Mouse (Mus musculus): ENCODE data around the gene Sfmbt2. TPM values are rescaled to one million over a fixed set of nuclear protein-coding genes. Genes with fewer than 3 reads are reported as not detected.

The Sfmbt2 gene
- total RNA-seq, 1 experiment = 43.7 TPM

DNA sequence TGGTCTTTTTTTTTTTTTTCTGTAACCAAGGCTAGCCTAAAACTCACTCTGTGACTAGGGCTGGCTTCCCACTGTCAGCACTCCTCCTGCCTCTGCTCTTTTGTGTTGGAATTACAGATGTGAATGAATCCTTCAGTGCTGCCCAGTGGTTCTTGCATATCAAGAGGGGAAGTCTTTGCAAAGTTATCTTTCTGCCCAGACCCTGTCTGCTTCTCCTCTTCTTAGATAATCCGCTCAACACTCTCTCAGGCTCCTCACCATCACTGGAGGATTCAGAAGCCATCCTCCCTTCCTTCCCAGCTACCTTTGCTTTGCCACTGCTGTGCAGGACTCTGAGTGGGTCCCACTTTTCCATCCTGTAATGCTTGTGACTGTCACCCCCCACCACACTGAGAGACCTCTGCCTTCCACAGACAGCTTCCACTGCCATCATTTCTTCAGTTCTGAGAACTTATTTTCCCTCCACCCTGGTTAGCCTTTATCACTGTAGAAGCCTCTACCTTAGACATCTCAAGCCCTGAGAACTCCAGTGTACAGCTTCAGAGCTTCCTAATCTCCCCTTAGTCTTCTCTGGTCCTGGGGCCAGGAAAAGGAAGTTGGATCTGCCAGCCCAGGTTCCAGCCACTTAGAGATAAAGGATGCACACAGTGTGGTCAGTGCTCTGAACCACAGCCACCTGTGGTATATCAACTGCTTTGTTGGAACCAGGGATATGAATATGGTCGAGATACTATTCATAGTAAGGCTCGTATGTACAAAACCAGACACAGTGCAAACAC lies 205.8 kb downstream of the Sfmbt2 start:
- TF ChIP-seq CHD2 (IDR thresholded peaks at IDR 0.05; ENCODE audit: low read depth, low read length) = no peak
- no peaks in the 10 kb centered on the region for H3K9me3 ChIP-seq (ENCODE audit: control insufficient read depth, insufficient read depth, low read depth, low read length)
- H3K4me1 ChIP-seq (ENCODE audit: control insufficient read depth in 2 of 2, insufficient read depth in 2 of 2, low read length in 2 of 2, poor library complexity in 1 of 2) = no peaks in the 10 kb centered on the region
- in situ Hi-C loops (cut with MboI; ENCODE audit: low sequenced_read_pairs in 2 of 2, unreplicated experiment in 2 of 2) = no loop called here
- H3K4me3 ChIP-seq (ENCODE audit: insufficient read depth in 1 of 2, low read depth in 1 of 2, low read length in 2 of 2, poor library complexity in 1 of 2, severe bottlenecking in 1 of 2) = no peak overlapping the region
- H3K9ac ChIP-seq (ENCODE audit: insufficient read depth, low read depth, low read length, poor library complexity, severe bottlenecking) = no peak overlapping the region
- no peak overlapping the region for H3K27ac ChIP-seq (ENCODE audit: insufficient read depth, low read depth, low read length, poor library complexity, severe bottlenecking)
- DNase-seq (ENCODE audit: low read depth, low spot score) = no peak
- peaks cover 15% of the 10 kb centered on the region for H3K36me3 ChIP-seq (ENCODE audit: control insufficient read depth, insufficient read depth, low read length, poor library complexity, severe bottlenecking)

DNA sequence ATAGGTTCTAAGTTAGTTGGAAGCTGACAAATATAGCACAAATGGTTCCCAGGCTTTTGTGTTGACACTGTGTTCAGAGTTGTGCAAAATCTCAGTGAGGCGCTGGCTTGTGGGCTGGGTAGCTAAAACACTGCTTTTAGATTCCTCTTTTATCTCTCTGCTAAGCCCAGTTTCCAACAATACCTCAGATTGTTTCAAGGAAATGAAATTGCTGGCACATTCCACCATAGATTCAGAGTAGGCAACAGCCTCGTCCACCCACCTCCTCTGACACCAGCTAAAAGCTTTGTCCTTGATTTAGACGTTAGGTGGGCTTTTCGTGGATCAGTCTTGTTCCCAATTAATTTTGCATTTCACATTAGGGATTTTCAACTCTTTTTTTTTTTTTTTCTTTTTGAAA lies 212.4 kb downstream of the Sfmbt2 start:
- Histone ChIP-seq H3K9ac (ENCODE audit: insufficient read depth, low read depth, low read length, poor library complexity, severe bottlenecking) (no peak overlapping the region), H3K27ac (ENCODE audit: insufficient read depth, low read depth, low read length, poor library complexity, severe bottlenecking) (no peak overlapping the region), H3K4me1 (ENCODE audit: control insufficient read depth in 2 of 2, insufficient read depth in 2 of 2, low read length in 2 of 2, poor library complexity in 1 of 2) (no peaks in the 10 kb centered on the region), H3K36me3 (ENCODE audit: control insufficient read depth, insufficient read depth, low read length, poor library complexity, severe bottlenecking) (peaks cover 15% of the 10 kb centered on the region), H3K4me3 (ENCODE audit: insufficient read depth in 1 of 2, low read depth in 1 of 2, low read length in 2 of 2, poor library complexity in 1 of 2, severe bottlenecking in 1 of 2) (no peak overlapping the region), H3K9me3 (ENCODE audit: control insufficient read depth, insufficient read depth, low read depth, low read length) (no peaks in the 10 kb centered on the region)
- no peak for DNase-seq (ENCODE audit: low read depth, low spot score)
- in situ Hi-C loops (cut with MboI; ENCODE audit: low sequenced_read_pairs in 2 of 2, unreplicated experiment in 2 of 2) = no loop called here
- TF ChIP-seq ZNF384 (IDR thresholded peaks at IDR 0.05; ENCODE audit: low read depth, low read length) (no peak), CHD2 (IDR thresholded peaks at IDR 0.05; ENCODE audit: low read depth, low read length) (no peak), HCFC1 (IDR thresholded peaks at IDR 0.05; ENCODE audit: borderline replicate concordance, insufficient read depth, low read length) (no peak), ZC3H11A (IDR thresholded peaks at IDR 0.05; ENCODE audit: borderline replicate concordance, low read depth, low read length) (no peak), MAFK (IDR thresholded peaks at IDR 0.05; ENCODE audit: insufficient read depth, low read depth, low read length) (no peak)

DNA sequence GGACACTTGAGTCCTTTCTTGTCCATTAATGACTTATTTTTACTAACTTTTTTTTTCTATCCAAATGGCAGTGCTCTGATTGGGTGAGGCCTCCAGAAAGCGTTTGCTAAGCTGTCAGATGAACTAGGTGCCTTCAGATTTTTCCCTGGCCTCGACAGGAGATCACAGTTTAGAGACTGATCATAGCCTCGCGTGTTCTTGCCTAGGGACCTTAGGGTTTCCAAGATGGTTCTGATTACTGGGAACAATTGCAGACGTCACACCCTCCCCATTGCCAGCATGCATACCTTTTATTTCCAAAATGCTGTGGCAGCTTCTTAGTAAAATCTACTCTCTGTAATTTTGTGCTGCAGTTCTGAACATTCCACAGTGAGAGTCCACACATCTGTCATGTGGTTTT lies 212.8 kb downstream of the Sfmbt2 start:
- no peak for DNase-seq (ENCODE audit: low read depth, low spot score)
- H3K4me3 ChIP-seq (ENCODE audit: insufficient read depth in 1 of 2, low read depth in 1 of 2, low read length in 2 of 2, poor library complexity in 1 of 2, severe bottlenecking in 1 of 2) = no peak overlapping the region
- H3K9me3 ChIP-seq (ENCODE audit: control insufficient read depth, insufficient read depth, low read depth, low read length) = no peaks in the 10 kb centered on the region
- in situ Hi-C loops (cut with MboI; ENCODE audit: low sequenced_read_pairs in 2 of 2, unreplicated experiment in 2 of 2) = no loop called here
- H3K36me3 ChIP-seq (ENCODE audit: control insufficient read depth, insufficient read depth, low read length, poor library complexity, severe bottlenecking) = peaks cover 15% of the 10 kb centered on the region
- no peak overlapping the region for H3K27ac ChIP-seq (ENCODE audit: insufficient read depth, low read depth, low read length, poor library complexity, severe bottlenecking)
- no peak overlapping the region for H3K9ac ChIP-seq (ENCODE audit: insufficient read depth, low read depth, low read length, poor library complexity, severe bottlenecking)
- H3K4me1 ChIP-seq (ENCODE audit: control insufficient read depth in 2 of 2, insufficient read depth in 2 of 2, low read length in 2 of 2, poor library complexity in 1 of 2) = no peaks in the 10 kb centered on the region
- TF ChIP-seq HCFC1 (IDR thresholded peaks at IDR 0.05; ENCODE audit: borderline replicate concordance, insufficient read depth, low read length) (no peak), ZC3H11A (IDR thresholded peaks at IDR 0.05; ENCODE audit: borderline replicate concordance, low read depth, low read length) (no peak), CHD2 (IDR thresholded peaks at IDR 0.05; ENCODE audit: low read depth, low read length) (no peak), MAFK (IDR thresholded peaks at IDR 0.05; ENCODE audit: insufficient read depth, low read depth, low read length) (no peak), ZNF384 (IDR thresholded peaks at IDR 0.05; ENCODE audit: low read depth, low read length) (no peak)

DNA sequence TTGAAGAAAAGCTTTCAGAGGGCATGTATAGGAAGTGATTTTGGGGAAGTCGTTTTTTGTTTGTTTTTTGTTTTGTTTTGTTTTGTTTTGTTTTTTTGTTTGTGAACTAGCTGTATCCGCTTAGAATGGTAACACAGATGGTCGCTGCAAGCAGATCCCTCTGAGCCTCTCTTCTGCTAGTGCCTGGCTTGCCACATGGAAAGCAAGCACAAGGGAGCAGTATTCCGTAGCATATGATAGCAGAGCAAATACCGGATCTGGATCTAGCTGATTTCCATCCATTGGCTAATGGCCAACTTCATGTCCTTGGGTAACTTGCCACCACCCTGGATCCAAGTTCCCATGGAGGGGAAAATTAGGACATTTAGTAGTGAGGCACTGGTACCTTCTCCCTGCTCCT lies 221.0 kb downstream of the Sfmbt2 start:
- in situ Hi-C loops (cut with MboI; ENCODE audit: low sequenced_read_pairs in 2 of 2, unreplicated experiment in 2 of 2) = no loop called here
- Histone ChIP-seq H3K4me3 (ENCODE audit: insufficient read depth in 1 of 2, low read depth in 1 of 2, low read length in 2 of 2, poor library complexity in 1 of 2, severe bottlenecking in 1 of 2) (no peak overlapping the region), H3K9me3 (ENCODE audit: control insufficient read depth, insufficient read depth, low read depth, low read length) (no peaks in the 10 kb centered on the region), H3K9ac (ENCODE audit: insufficient read depth, low read depth, low read length, poor library complexity, severe bottlenecking) (no peak overlapping the region), H3K27ac (ENCODE audit: insufficient read depth, low read depth, low read length, poor library complexity, severe bottlenecking) (no peak overlapping the region), H3K36me3 (ENCODE audit: control insufficient read depth, insufficient read depth, low read length, poor library complexity, severe bottlenecking) (peaks cover 7% of the 10 kb centered on the region), H3K4me1 (ENCODE audit: control insufficient read depth in 2 of 2, insufficient read depth in 2 of 2, low read length in 2 of 2, poor library complexity in 1 of 2) (no peaks in the 10 kb centered on the region)
- no peak for DNase-seq (ENCODE audit: low read depth, low spot score)
- TF ChIP-seq ZNF384 (IDR thresholded peaks at IDR 0.05; ENCODE audit: low read depth, low read length) (no peak), HCFC1 (IDR thresholded peaks at IDR 0.05; ENCODE audit: borderline replicate concordance, insufficient read depth, low read length) (no peak), MAFK (IDR thresholded peaks at IDR 0.05; ENCODE audit: insufficient read depth, low read depth, low read length) (no peak), CHD2 (IDR thresholded peaks at IDR 0.05; ENCODE audit: low read depth, low read length) (no peak), ZC3H11A (IDR thresholded peaks at IDR 0.05; ENCODE audit: borderline replicate concordance, low read depth, low read length) (no peak)

DNA sequence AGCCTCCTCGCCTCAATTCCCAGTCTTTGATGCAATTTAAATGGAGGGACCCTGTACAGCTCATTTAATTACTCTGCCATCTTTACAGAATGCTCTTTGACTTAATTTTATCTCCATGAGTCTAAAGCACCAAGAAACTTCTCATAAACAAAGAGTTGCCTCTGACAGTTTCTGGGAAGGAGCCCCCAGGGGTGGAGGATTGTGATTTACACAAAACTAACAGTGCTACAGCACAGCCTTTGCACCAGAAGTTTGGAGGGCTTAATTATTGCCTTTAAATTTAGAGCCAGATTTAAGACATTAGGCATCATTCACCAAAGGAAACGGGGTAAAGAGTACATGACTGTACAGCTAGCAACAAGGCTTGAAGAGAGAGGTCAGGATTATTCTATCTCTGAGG lies 245.2 kb downstream of the Sfmbt2 start:
- Histone ChIP-seq H3K4me1 (ENCODE audit: control insufficient read depth in 2 of 2, insufficient read depth in 2 of 2, low read length in 2 of 2, poor library complexity in 1 of 2) (no peaks in the 10 kb centered on the region), H3K27ac (ENCODE audit: insufficient read depth, low read depth, low read length, poor library complexity, severe bottlenecking) (no peak overlapping the region), H3K9me3 (ENCODE audit: control insufficient read depth, insufficient read depth, low read depth, low read length) (no peaks in the 10 kb centered on the region), H3K36me3 (ENCODE audit: control insufficient read depth, insufficient read depth, low read length, poor library complexity, severe bottlenecking) (no peaks in the 10 kb centered on the region), H3K4me3 (ENCODE audit: insufficient read depth in 1 of 2, low read depth in 1 of 2, low read length in 2 of 2, poor library complexity in 1 of 2, severe bottlenecking in 1 of 2) (no peak overlapping the region), H3K9ac (ENCODE audit: insufficient read depth, low read depth, low read length, poor library complexity, severe bottlenecking) (no peak overlapping the region)
- no peak for DNase-seq (ENCODE audit: low read depth, low spot score)
- TF ChIP-seq HCFC1 (IDR thresholded peaks at IDR 0.05; ENCODE audit: borderline replicate concordance, insufficient read depth, low read length) = no peak
- TF ChIP-seq CHD2 (IDR thresholded peaks at IDR 0.05; ENCODE audit: low read depth, low read length) = no peak
- TF ChIP-seq ZNF384 (IDR thresholded peaks at IDR 0.05; ENCODE audit: low read depth, low read length) = no peak
- no peak for TF ChIP-seq MAFK (IDR thresholded peaks at IDR 0.05; ENCODE audit: insufficient read depth, low read depth, low read length)
- no peak for TF ChIP-seq ZC3H11A (IDR thresholded peaks at IDR 0.05; ENCODE audit: borderline replicate concordance, low read depth, low read length)
- in situ Hi-C loops (cut with MboI; ENCODE audit: low sequenced_read_pairs in 2 of 2, unreplicated experiment in 2 of 2) = no loop called here

All from ES-E14 (cell line).